Mouse (Mus musculus) limb, embryonic 11.5 days (tissue): ENCODE results near the gene Zbed5. TPM values are rescaled to one million over a fixed set of nuclear protein-coding genes. Genes with fewer than 3 reads are reported as not detected.
"Not testable (repeated sequence)": the region's sequence is repeated elsewhere in the genome, so short reads cannot be mapped to it uniquely, and the experiment has no call there.

Source experiments
- ATAC-seq: fragments of 200-750 bp; cut with Nextera tagmentation; 2 replicates; pipeline ENCODE4 v1.8.0; 2017; ENCODE audit warnings: low read depth; ENCODE audit not compliant: insufficient number of reproducible peaks, low FRiP score, low TSS enrichment
- DNase-seq: peaks from one replicate; pipeline ENCODE4 v3.0.0-alpha.2; 2015; ENCODE audit warnings: low spot score
- H3K27ac ChIP-seq: fragments of 300-500 bp; sonication (generic); replicated peaks from 2 replicates; pipeline ENCODE4 v1.5.1; 2014; ENCODE audit warnings: low read depth, mild to moderate bottlenecking, low read length
- H3K27me3 ChIP-seq: fragments of 300-500 bp; sonication (generic); 2 replicates; pipeline ENCODE4 v1.6.1; 2014; ENCODE audit warnings: mild to moderate bottlenecking, low read length, mixed read lengths; ENCODE audit not compliant: control insufficient read depth, insufficient read depth
- H3K36me3 ChIP-seq: fragments of 300-500 bp; sonication (generic); 2 replicates; pipeline ENCODE4 v1.6.1; 2014; ENCODE audit warnings: mild to moderate bottlenecking, low read length, moderate library complexity, mixed read lengths; ENCODE audit not compliant: control insufficient read depth, insufficient read depth
- H3K4me1 ChIP-seq: fragments of 300-500 bp; sonication (generic); 2 replicates; pipeline ENCODE4 v1.6.1; 2014; ENCODE audit warnings: low read length, mixed read lengths; ENCODE audit not compliant: control insufficient read depth, insufficient read depth
- H3K4me2 ChIP-seq: fragments of 300-500 bp; sonication (generic); 2 replicates; pipeline ENCODE4 v1.6.1; 2014; ENCODE audit warnings: low read depth, mild to moderate bottlenecking, moderate library complexity; ENCODE audit not compliant: severe bottlenecking
- H3K4me3 ChIP-seq: fragments of 300-500 bp; sonication (generic); 2 replicates; pipeline ENCODE4 v1.5.1; 2014; ENCODE audit warnings: low read depth, low read length
- H3K9ac ChIP-seq: fragments of 300-500 bp; sonication (generic); 2 replicates; pipeline ENCODE4 v1.6.1; 2014; ENCODE audit warnings: mild to moderate bottlenecking, low read length
- H3K9me3 ChIP-seq: fragments of 300-500 bp; sonication (generic); 2 replicates; pipeline ENCODE4 v1.6.1; 2016; ENCODE audit warnings: low read length; ENCODE audit not compliant: control insufficient read depth
- WGBS: fragments of 180-500 bp; shearing (Covaris S2); extraction: QIAGEN DNeasy Blood & Tissue Kit; methylation state at CpG from one replicate; pipeline ENCODE4 v1.1.7; 2014; 5-methylcytosine and 5-hydroxymethylcytosine counted together
- polyA plus RNA-seq: library from polyadenylated mRNA; unstranded; fragments of >200 nt; fragmentation: Nextera tagmentation; extraction: Ambion mirVana; gene quantifications from 2 replicates; pipeline ENCODE4 v1.2.1, GENCODE M21; 2014

The Zbed5 gene
- polyA plus RNA-seq, 1 experiment from 2014 or later = 12.2 TPM

GRCm38 (mm10) chr5:129915491-129915890, 20.0 kb downstream of the Zbed5 start:
- H3K27ac ChIP-seq, ATAC-seq: not testable (repeated sequence)
- 85% methylated on average over 11 of the region's 11 CpGs for WGBS

GRCm38 (mm10) chr5:129918065-129918651, 22.6 kb downstream of the Zbed5 start:
- no peak overlapping the region for H3K4me2 ChIP-seq
- H3K4me3 ChIP-seq = no peak overlapping the region
- WGBS = 88% methylated on average over 24 of the region's 24 CpGs
- no peak overlapping the region for H3K27ac ChIP-seq
- no peaks in the 10 kb centered on the region for H3K36me3 ChIP-seq
- no peaks in the 10 kb centered on the region for H3K9me3 ChIP-seq
- ATAC-seq = no peak
- no peak for DNase-seq
- H3K9ac ChIP-seq = no peak overlapping the region
- no peaks in the 10 kb centered on the region for H3K4me1 ChIP-seq
- no peaks in the 10 kb centered on the region for H3K27me3 ChIP-seq

More at GRCm38 (mm10) chr5:129915491-129915890, 20.0 kb downstream of the Zbed5 start:
- H3K36me3 ChIP-seq, DNase-seq, H3K4me2 ChIP-seq, H3K27me3 ChIP-seq, H3K4me3 ChIP-seq, H3K9me3 ChIP-seq, H3K4me1 ChIP-seq, H3K9ac ChIP-seq: not testable (repeated sequence)

- Histone ChIP-seq H3K4me1 (no peaks in the 10 kb centered on the region), H3K36me3 (no peaks in the 10 kb centered on the region), H3K9me3 (no peaks in the 10 kb centered on the region), H3K4me3 (no peak overlapping the region), H3K27ac (no peak overlapping the region), H3K27me3 (no peaks in the 10 kb centered on the region), H3K9ac (no peak overlapping the region), H3K4me2 (no peak overlapping the region)
- DNase-seq = no peak
- no peak for ATAC-seq
- WGBS = 76% methylated on average over 9 of the region's 9 CpGs
Measured at GRCm38 (mm10) chr5:129918752-129919151, 23.2 kb downstream of the Zbed5 start.

DNA sequence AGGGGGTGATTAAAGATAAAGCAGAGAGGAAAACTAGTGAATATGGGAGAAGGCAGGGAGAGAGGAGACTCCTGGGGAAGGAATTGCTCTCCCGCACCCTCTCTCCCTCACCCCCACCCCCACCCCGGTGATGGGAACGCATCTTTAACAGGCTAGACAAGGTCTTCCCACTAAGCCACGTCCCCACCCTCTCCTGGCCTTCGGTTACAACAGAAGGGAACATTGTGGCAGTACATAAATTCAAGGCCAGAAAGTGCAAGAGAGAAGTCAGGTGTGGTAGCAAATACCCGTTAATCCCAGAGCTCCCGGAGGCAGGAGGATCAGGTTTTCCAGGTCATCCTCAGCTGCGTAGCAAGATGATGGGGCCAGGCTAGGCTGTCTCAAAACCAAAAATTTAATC, 23.8 kb downstream of the Zbed5 start:
- WGBS = 71% methylated on average over 8 of the region's 8 CpGs
- no peak for ATAC-seq
- no peak overlapping the region for H3K27ac ChIP-seq

DNA sequence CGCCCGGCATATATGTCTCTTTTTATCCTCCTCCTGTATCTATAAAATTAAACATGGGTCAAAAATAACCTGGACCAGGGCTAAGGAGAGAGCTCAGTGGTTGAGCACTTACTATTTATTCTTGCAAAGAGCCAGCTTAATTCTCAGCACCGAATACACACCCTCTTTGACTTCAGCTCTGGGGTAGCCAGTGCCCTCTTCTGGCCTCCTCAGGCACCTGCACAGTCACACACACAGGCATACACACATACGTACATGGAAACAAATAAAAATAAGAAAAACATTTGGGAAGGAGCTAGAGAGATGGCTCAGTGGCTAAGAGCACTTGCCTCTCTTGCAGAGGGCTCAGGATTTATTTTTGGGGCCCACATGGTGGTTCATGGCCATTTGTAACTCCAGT, 26.4 kb downstream of the Zbed5 start:
- H3K27me3 ChIP-seq = no peaks in the 10 kb centered on the region
- H3K36me3 ChIP-seq = no peaks in the 10 kb centered on the region
- no peak overlapping the region for H3K27ac ChIP-seq
- DNase-seq = no peak
- H3K9ac ChIP-seq = no peak overlapping the region
- no peak overlapping the region for H3K4me3 ChIP-seq
- no peaks in the 10 kb centered on the region for H3K4me1 ChIP-seq
- WGBS = 91% methylated on average over 4 of the region's 4 CpGs
- ATAC-seq = no peak
- no peak overlapping the region for H3K4me2 ChIP-seq
- no peaks in the 10 kb centered on the region for H3K9me3 ChIP-seq

More for the DNA sequence above, 23.8 kb downstream of the Zbed5 start:
- Histone ChIP-seq H3K36me3 (no peaks in the 10 kb centered on the region), H3K27me3 (no peaks in the 10 kb centered on the region), H3K4me2 (no peak overlapping the region), H3K9ac (no peak overlapping the region), H3K4me3 (no peak overlapping the region), H3K4me1 (no peaks in the 10 kb centered on the region), H3K9me3 (no peaks in the 10 kb centered on the region)
- no peak for DNase-seq

DNA sequence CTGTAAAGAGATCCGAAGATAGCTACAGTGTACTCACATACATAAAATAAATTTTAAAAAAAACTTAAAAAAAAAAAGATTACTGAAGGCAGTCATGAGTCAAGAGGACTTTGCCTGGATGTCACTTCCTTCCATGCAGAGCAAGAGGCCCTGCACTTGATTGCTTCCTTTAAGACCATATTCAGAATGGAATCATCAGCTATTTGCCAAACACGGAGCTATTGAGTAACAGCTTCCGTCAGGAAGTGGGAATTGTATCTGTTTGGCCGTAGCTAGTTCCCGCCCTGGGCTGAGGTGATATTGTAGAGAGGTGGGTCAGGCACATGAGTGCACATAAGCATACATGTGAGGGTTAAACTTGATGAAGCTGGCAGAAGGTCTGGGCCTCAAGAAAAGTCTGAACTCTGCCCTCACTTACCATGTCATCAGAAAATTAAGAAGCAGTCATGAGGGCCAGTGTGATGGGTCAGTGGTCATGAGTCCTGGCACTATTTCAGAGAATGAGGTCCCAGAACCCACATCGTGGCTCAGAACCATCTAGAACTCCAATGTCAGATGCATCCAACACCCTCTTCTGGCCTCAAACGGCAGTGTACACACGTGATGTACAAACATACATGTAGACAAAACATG, 29.4 kb downstream of the Zbed5 start:
- WGBS = 89% methylated on average over 8 of the region's 8 CpGs
- DNase-seq (no peak), ATAC-seq (no peak)
- H3K4me3 ChIP-seq = no peak overlapping the region
- H3K4me2 ChIP-seq = no peak overlapping the region
- no peak overlapping the region for H3K9ac ChIP-seq
- H3K9me3 ChIP-seq = no peaks in the 10 kb centered on the region
- no peaks in the 10 kb centered on the region for H3K4me1 ChIP-seq
- no peak overlapping the region for H3K27ac ChIP-seq
- H3K27me3 ChIP-seq = no peaks in the 10 kb centered on the region
- H3K36me3 ChIP-seq = no peaks in the 10 kb centered on the region

GRCm38 (mm10) chr5:129925933-129926332, 30.4 kb downstream of the Zbed5 start:
- Histone ChIP-seq H3K4me2 (no peak overlapping the region), H3K4me3 (no peak overlapping the region), H3K36me3 (no peaks in the 10 kb centered on the region), H3K9me3 (no peaks in the 10 kb centered on the region), H3K27ac (no peak overlapping the region), H3K9ac (no peak overlapping the region), H3K4me1 (no peaks in the 10 kb centered on the region), H3K27me3 (no peaks in the 10 kb centered on the region)
- no peak for DNase-seq
- 78% methylated on average over 5 of the region's 5 CpGs for WGBS
- no peak for ATAC-seq

GRCm38 (mm10) chr5:129929924-129930855, 34.7 kb downstream of the Zbed5 start:
- Histone ChIP-seq H3K4me2 (no peak overlapping the region), H3K9me3 (no peaks in the 10 kb centered on the region), H3K27ac (no peak overlapping the region), H3K27me3 (no peaks in the 10 kb centered on the region), H3K9ac (no peak overlapping the region), H3K4me1 (no peaks in the 10 kb centered on the region), H3K4me3 (no peak overlapping the region), H3K36me3 (no peaks in the 10 kb centered on the region)
- ATAC-seq = no peak
- no peak for DNase-seq
- 53% methylated on average over 9 of the region's 9 CpGs for WGBS
